Mouse (Mus musculus): Measurements from ENCODE around the gene Rps27a. TPM values are rescaled to one million over a fixed set of nuclear protein-coding genes. Genes with fewer than 3 reads are reported as not detected.
A peak's percentile ranks its signal among the peaks of the same experiment; 100 is the strongest.

Rps27a gene
- polyA plus RNA-seq, 1 experiment: 1,903 TPM

DNA sequence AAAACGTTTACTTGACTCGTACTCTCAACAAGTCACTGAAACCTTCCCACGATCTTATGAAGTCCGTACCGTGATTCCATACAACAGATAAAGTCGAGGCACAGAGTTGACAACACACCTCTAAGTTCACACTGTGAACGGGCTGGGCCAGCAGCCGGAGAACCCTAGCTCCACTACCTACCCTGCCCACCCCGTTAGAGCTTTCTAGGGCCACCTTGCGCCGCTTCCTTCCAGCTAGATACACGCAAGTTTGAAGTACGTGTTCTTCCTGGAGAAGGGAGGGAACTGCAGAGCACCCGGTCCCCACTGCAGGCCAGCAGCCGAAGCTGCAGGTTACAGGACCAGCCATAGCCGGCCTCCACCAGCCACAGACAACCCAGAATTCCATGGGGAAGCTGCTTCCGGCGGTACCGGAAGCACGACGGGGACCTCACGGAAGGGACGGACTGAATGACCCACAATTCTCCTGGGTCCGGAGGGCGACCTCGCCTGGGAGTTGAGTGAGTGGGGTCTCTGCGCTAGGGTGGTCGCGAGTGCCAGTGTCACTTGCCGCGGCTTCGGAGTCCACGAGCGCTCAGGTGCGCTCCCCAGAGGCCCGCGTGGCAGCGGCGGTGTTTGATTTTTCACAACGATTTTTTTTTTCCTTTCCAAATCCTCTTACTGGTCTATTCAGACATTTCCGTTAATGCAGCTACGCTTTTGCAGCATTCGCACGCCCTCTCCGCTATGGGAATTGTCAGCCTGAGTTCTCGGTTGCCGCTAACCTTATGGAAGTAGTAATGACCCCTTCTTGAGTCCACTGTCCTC, 21.7 kb downstream of the Rps27a start, which contains the start of gene Mtif2:
Gene Mtif2 (plus strand): TSS at position 421 of the 807 bp plus-strand sequence.
- Histone ChIP-seq H3K79me3 (ENCODE audit: low read depth) (peaks cover 15% of the 10 kb centered on the region), H3K4me3 (ENCODE audit: insufficient read depth, poor library complexity, severe bottlenecking) (peak within 1 kb of the TSS; percentile 88), H3ac (ENCODE audit: control insufficient read depth, insufficient read length, low read depth) (peak within 1 kb of the TSS; percentile 96), H3K79me2 (ENCODE audit: control insufficient read depth, insufficient read depth) (peaks cover 36% of the 10 kb centered on the region), H3K36me3 (ENCODE audit: control insufficient read depth, insufficient read depth) (peaks cover 10% of the 10 kb centered on the region), H3K27me3 (ENCODE audit: control insufficient read depth, insufficient read depth, insufficient read length) (no peaks in the 10 kb centered on the region)
- TF ChIP-seq MAX (IDR thresholded peaks at IDR 0.05) (peak; percentile 79), CTCF (IDR thresholded peaks at IDR 0.05; ENCODE audit: control insufficient read depth, insufficient read depth, insufficient read length) (no peak)

DNA sequence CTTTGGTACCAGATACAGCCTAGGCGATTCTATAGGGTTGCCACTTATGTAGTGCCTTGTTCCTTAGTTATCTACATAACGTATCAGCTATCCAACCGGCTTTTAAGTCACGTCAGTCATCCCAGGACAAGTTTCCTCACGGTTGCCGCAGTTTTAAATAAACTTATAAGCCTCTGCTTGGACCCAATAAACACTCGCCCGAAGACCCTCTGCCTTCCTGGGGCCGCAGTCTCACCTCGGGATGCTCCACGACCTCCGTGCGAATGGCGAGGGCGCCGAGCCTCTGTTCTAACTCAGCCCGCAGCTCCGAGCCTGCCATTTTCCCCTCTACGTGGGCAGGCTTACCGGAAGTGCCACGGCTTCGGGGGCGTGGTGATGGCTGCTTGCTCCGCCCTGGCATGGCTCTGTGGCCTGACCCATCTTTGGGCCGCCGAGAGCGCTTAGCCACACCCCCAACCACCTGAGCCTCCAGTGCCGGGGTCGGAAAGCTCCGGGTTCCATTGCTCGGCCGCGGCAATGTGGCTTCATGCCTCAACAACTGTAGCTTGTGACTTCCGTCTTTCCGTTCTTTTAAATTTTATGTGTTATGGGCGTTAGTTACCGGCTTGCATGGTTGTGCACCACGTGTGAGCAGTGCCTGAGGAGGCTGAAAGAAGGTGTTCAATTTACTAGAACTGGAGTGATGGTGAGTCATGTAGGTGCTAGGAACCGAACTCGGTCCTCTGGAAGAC, 33.1 kb downstream of the Rps27a start, which contains the start of gene Prorsd1:
Gene Prorsd1 (minus strand): TSS at position 352 of the 731 bp plus-strand sequence.
- peak within 1 kb of the TSS; percentile 41 for H3K4me3 ChIP-seq (ENCODE audit: insufficient read depth, poor library complexity, severe bottlenecking)
- no peak for TF ChIP-seq MYOG (IDR thresholded peaks at IDR 0.05; ENCODE audit: control insufficient read depth, extremely low read depth, insufficient read length)
- TF ChIP-seq MAX (IDR thresholded peaks at IDR 0.05): peak; percentile 36
- TF ChIP-seq FOSL1 (IDR thresholded peaks at IDR 0.05; ENCODE audit: insufficient read depth, low read length, poor library complexity, severe bottlenecking): no peak
- no peak for TF ChIP-seq CEBPB (IDR thresholded peaks at IDR 0.05; ENCODE audit: low read depth)
- TF ChIP-seq CTCF (IDR thresholded peaks at IDR 0.05; ENCODE audit: control insufficient read depth, insufficient read depth, insufficient read length): no peak
- peak; percentile 80 for TF ChIP-seq USF1 (IDR thresholded peaks at IDR 0.05; ENCODE audit: low read depth)
- no peak for TF ChIP-seq MYOD1 (IDR thresholded peaks at IDR 0.05; ENCODE audit: control insufficient read depth, insufficient read length, low read depth)
- no peaks in the 10 kb centered on the region for H3K79me3 ChIP-seq (ENCODE audit: low read depth)
- H3ac ChIP-seq (ENCODE audit: control insufficient read depth, insufficient read length, low read depth): peak within 1 kb of the TSS; percentile 80
- H3K27me3 ChIP-seq (ENCODE audit: control insufficient read depth, insufficient read depth, insufficient read length): no peaks in the 10 kb centered on the region
- H3K79me2 ChIP-seq (ENCODE audit: control insufficient read depth, insufficient read depth): peaks cover 10% of the 10 kb centered on the region
- peaks cover 32% of the 10 kb centered on the region for H3K36me3 ChIP-seq (ENCODE audit: control insufficient read depth, insufficient read depth)

GRCm38 (mm10) chr11:29514325-29514681, 33.6 kb downstream of the Rps27a start:
- Histone ChIP-seq H3K36me3 (ENCODE audit: control insufficient read depth, insufficient read depth) (peaks cover 37% of the 10 kb centered on the region), H3K79me2 (ENCODE audit: control insufficient read depth, insufficient read depth) (peaks cover 10% of the 10 kb centered on the region), H3K79me3 (ENCODE audit: low read depth) (no peaks in the 10 kb centered on the region), H3K27me3 (ENCODE audit: control insufficient read depth, insufficient read depth, insufficient read length) (no peaks in the 10 kb centered on the region), H3K4me3 (ENCODE audit: insufficient read depth, poor library complexity, severe bottlenecking) (peak overlapping the region; percentile 41), H3ac (ENCODE audit: control insufficient read depth, insufficient read length, low read depth) (peak overlapping the region; percentile 55)
- TF ChIP-seq MYOD1 (IDR thresholded peaks at IDR 0.05; ENCODE audit: control insufficient read depth, insufficient read length, low read depth) (no peak), MYOG (IDR thresholded peaks at IDR 0.05; ENCODE audit: control insufficient read depth, extremely low read depth, insufficient read length) (no peak), MAX (IDR thresholded peaks at IDR 0.05) (no peak), CTCF (IDR thresholded peaks at IDR 0.05; ENCODE audit: control insufficient read depth, insufficient read depth, insufficient read length) (no peak), CEBPB (IDR thresholded peaks at IDR 0.05; ENCODE audit: low read depth) (no peak), FOSL1 (IDR thresholded peaks at IDR 0.05; ENCODE audit: insufficient read depth, low read length, poor library complexity, severe bottlenecking) (no peak), USF1 (IDR thresholded peaks at IDR 0.05; ENCODE audit: low read depth) (no peak)

GRCm38 (mm10) chr11:29512818-29513535, 34.9 kb downstream of the Rps27a start:
- Histone ChIP-seq H3K27me3 (ENCODE audit: control insufficient read depth, insufficient read depth, insufficient read length) (no peaks in the 10 kb centered on the region), H3K79me3 (ENCODE audit: low read depth) (no peaks in the 10 kb centered on the region), H3K79me2 (ENCODE audit: control insufficient read depth, insufficient read depth) (peaks cover 10% of the 10 kb centered on the region), H3ac (ENCODE audit: control insufficient read depth, insufficient read length, low read depth) (no peak overlapping the region), H3K36me3 (ENCODE audit: control insufficient read depth, insufficient read depth) (peaks cover 37% of the 10 kb centered on the region), H3K4me3 (ENCODE audit: insufficient read depth, poor library complexity, severe bottlenecking) (no peak overlapping the region)
- TF ChIP-seq CTCF (IDR thresholded peaks at IDR 0.05; ENCODE audit: control insufficient read depth, insufficient read depth, insufficient read length) (no peak), FOSL1 (IDR thresholded peaks at IDR 0.05; ENCODE audit: insufficient read depth, low read length, poor library complexity, severe bottlenecking) (no peak), MYOD1 (IDR thresholded peaks at IDR 0.05; ENCODE audit: control insufficient read depth, insufficient read length, low read depth) (no peak)

- TF ChIP-seq CTCF (IDR thresholded peaks at IDR 0.05; ENCODE audit: control insufficient read depth, insufficient read depth, insufficient read length) (no peak), MAX (IDR thresholded peaks at IDR 0.05) (no peak), MYOG (IDR thresholded peaks at IDR 0.05; ENCODE audit: control insufficient read depth, extremely low read depth, insufficient read length) (no peak), CEBPB (IDR thresholded peaks at IDR 0.05; ENCODE audit: low read depth) (no peak)
- peaks cover 62% of the 10 kb centered on the region for H3K36me3 ChIP-seq (ENCODE audit: control insufficient read depth, insufficient read depth)
- H3ac ChIP-seq (ENCODE audit: control insufficient read depth, insufficient read length, low read depth): no peak overlapping the region
- no peak overlapping the region for H3K4me3 ChIP-seq (ENCODE audit: insufficient read depth, poor library complexity, severe bottlenecking)
- no peaks in the 10 kb centered on the region for H3K79me3 ChIP-seq (ENCODE audit: low read depth)
- no peaks in the 10 kb centered on the region for H3K27me3 ChIP-seq (ENCODE audit: control insufficient read depth, insufficient read depth, insufficient read length)
- H3K79me2 ChIP-seq (ENCODE audit: control insufficient read depth, insufficient read depth): peaks cover 10% of the 10 kb centered on the region
These were observed 38.5 kb downstream of the Rps27a start for GRCm38 (mm10) chr11:29509421-29509820.
